Mouse (Mus musculus) liver, adult (tissue): ENCODE results near the gene Prkn.

Source experiments
- GATA4 ChIP-seq: IDR thresholded peaks from 2 replicates; pipeline ENCODE4 v1.6.1; 2014; ENCODE audit warnings: mild to moderate bottlenecking, low read length; ENCODE audit not compliant: insufficient replicate concordance

The Prkn gene

GRCm38 (mm10) chr17:11866231-11866630 lies 1026.0 kb downstream of the Prkn start:
- TF ChIP-seq GATA4 = no peak

GRCm38 (mm10) chr17:11867334-11868095 lies 1027.3 kb downstream of the Prkn start:
- TF ChIP-seq GATA4 = no peak

GRCm38 (mm10) chr17:11870546-11870945 lies 1030.4 kb downstream of the Prkn start:
- TF ChIP-seq GATA4 = no peak

- TF ChIP-seq GATA4 = no peak
Observed at GRCm38 (mm10) chr17:11876240-11876639, 1036.1 kb downstream of the Prkn start.

- no peak for TF ChIP-seq GATA4
Observed at GRCm38 (mm10) chr17:11881110-11881820, 1041.1 kb downstream of the Prkn start.

GRCm38 (mm10) chr17:11885601-11886000 lies 1045.4 kb downstream of the Prkn start:
- TF ChIP-seq GATA4 = no peak

GRCm38 (mm10) chr17:11886963-11887362 lies 1046.8 kb downstream of the Prkn start:
- TF ChIP-seq GATA4 = no peak

- no peak for TF ChIP-seq GATA4
Observed at GRCm38 (mm10) chr17:11887591-11888205, 1047.5 kb downstream of the Prkn start.

- TF ChIP-seq GATA4 = no peak
Observed at GRCm38 (mm10) chr17:11888806-11889205, 1048.6 kb downstream of the Prkn start.

- no peak for TF ChIP-seq GATA4
Observed at GRCm38 (mm10) chr17:11900300-11900699, 1060.1 kb downstream of the Prkn start.

GRCm38 (mm10) chr17:11901731-11902130 lies 1061.5 kb downstream of the Prkn start:
- TF ChIP-seq GATA4 = no peak

- no peak for TF ChIP-seq GATA4
Observed at GRCm38 (mm10) chr17:11903001-11903400, 1062.8 kb downstream of the Prkn start.

- TF ChIP-seq GATA4 = no peak
Observed at GRCm38 (mm10) chr17:11910668-11911398, 1070.6 kb downstream of the Prkn start.

- TF ChIP-seq GATA4 = no peak
Observed at GRCm38 (mm10) chr17:11912136-11912535, 1072.0 kb downstream of the Prkn start.

GRCm38 (mm10) chr17:11912872-11913365 lies 1072.7 kb downstream of the Prkn start:
- TF ChIP-seq GATA4 = no peak
